Mouse (Mus musculus): ENCODE measurements around the gene Ttc25. TPM values are rescaled to one million over a fixed set of nuclear protein-coding genes. Genes with fewer than 3 reads are reported as not detected.

Gene Ttc25
- polyA plus RNA-seq, 1 experiment from 2014 or later: 0.66 TPM

- Histone ChIP-seq H3K4me1 (replicated peaks) (no peaks in the 10 kb centered on the region), H3K27me3 (no peaks in the 10 kb centered on the region), H3K4me3 (no peak overlapping the region), H3K9me3 (replicated peaks) (no peaks in the 10 kb centered on the region), H3K27ac (no peak overlapping the region), H3K36me3 (peaks cover 92% of the 10 kb centered on the region), H3K9ac (no peak overlapping the region), H3K4me2 (no peak overlapping the region)
- ATAC-seq (replicated peaks; ENCODE audit: insufficient number of reproducible peaks, insufficient read depth, low FRiP score, low read depth): no peak
- 70% methylated on average over 9 of the region's 9 CpGs for WGBS
Observed at GRCm38 (mm10) chr11:100516291-100516690, 29.1 kb upstream of the Ttc25 start.

- H3K4me1 ChIP-seq (replicated peaks): no peaks in the 10 kb centered on the region
- no peak overlapping the region for H3K27ac ChIP-seq
- H3K36me3 ChIP-seq: peaks cover 92% of the 10 kb centered on the region
- H3K9ac ChIP-seq: no peak overlapping the region
- 76% methylated on average over 5 of the region's 5 CpGs for WGBS
- H3K4me3 ChIP-seq: no peak overlapping the region
- H3K9me3 ChIP-seq (replicated peaks): no peaks in the 10 kb centered on the region
- ATAC-seq (replicated peaks; ENCODE audit: insufficient number of reproducible peaks, insufficient read depth, low FRiP score, low read depth): no peak
- no peak overlapping the region for H3K4me2 ChIP-seq
- H3K27me3 ChIP-seq: no peaks in the 10 kb centered on the region
Observed at GRCm38 (mm10) chr11:100518188-100518591, 27.2 kb upstream of the Ttc25 start.

GRCm38 (mm10) chr11:100519188-100519587 is 26.2 kb upstream of the Ttc25 start:
- no peak for ATAC-seq (replicated peaks; ENCODE audit: insufficient number of reproducible peaks, insufficient read depth, low FRiP score, low read depth)
- 79% methylated on average over 7 of the region's 7 CpGs for WGBS
- Histone ChIP-seq H3K27ac (no peak overlapping the region), H3K9me3 (replicated peaks) (no peaks in the 10 kb centered on the region), H3K36me3 (peaks cover 85% of the 10 kb centered on the region), H3K4me3 (no peak overlapping the region), H3K4me1 (replicated peaks) (0 out of 2 replicates have a peak, but pooled peaks cover 1% of the 10 kb centered on the region), H3K4me2 (no peak overlapping the region), H3K9ac (no peak overlapping the region), H3K27me3 (no peaks in the 10 kb centered on the region)

GRCm38 (mm10) chr11:100520838-100521237 is 24.6 kb upstream of the Ttc25 start:
- H3K4me2 ChIP-seq: no peak overlapping the region
- no peak overlapping the region for H3K27ac ChIP-seq
- peaks cover 68% of the 10 kb centered on the region for H3K36me3 ChIP-seq
- WGBS: 74% methylated on average over 15 of the region's 15 CpGs
- no peaks in the 10 kb centered on the region for H3K9me3 ChIP-seq (replicated peaks)
- no peak overlapping the region for H3K4me3 ChIP-seq
- no peaks in the 10 kb centered on the region for H3K27me3 ChIP-seq
- no peak overlapping the region for H3K9ac ChIP-seq
- no peak; the same call in 1 of the 2 replicates for ATAC-seq (replicated peaks; ENCODE audit: insufficient number of reproducible peaks, insufficient read depth, low FRiP score, low read depth)
- H3K4me1 ChIP-seq (replicated peaks): peaks cover 18% of the 10 kb centered on the region

- no peaks in the 10 kb centered on the region for H3K9me3 ChIP-seq (replicated peaks)
- no peak overlapping the region for H3K9ac ChIP-seq
- H3K4me1 ChIP-seq (replicated peaks): peaks cover 38% of the 10 kb centered on the region
- no peaks in the 10 kb centered on the region for H3K27me3 ChIP-seq
- 77% methylated on average over 5 of the region's 5 CpGs for WGBS
- H3K36me3 ChIP-seq: peaks cover 37% of the 10 kb centered on the region
- no peak overlapping the region for H3K27ac ChIP-seq
- H3K4me3 ChIP-seq: no peak overlapping the region
- no peak overlapping the region for H3K4me2 ChIP-seq
- no peak for ATAC-seq (replicated peaks; ENCODE audit: insufficient number of reproducible peaks, insufficient read depth, low FRiP score, low read depth)
Observed at GRCm38 (mm10) chr11:100524358-100524757, 21.0 kb upstream of the Ttc25 start.

- Histone ChIP-seq H3K4me1 (replicated peaks) (peaks cover 38% of the 10 kb centered on the region), H3K9me3 (replicated peaks) (no peaks in the 10 kb centered on the region), H3K36me3 (peaks cover 29% of the 10 kb centered on the region), H3K9ac (no peak overlapping the region), H3K27ac (0 out of 2 replicates have a peak overlapping the region, but pooled peaks have one; percentile 29), H3K4me2 (peak overlapping the region; percentile 2; the same call in 1 of the 2 replicates), H3K27me3 (no peaks in the 10 kb centered on the region), H3K4me3 (no peak overlapping the region)
- 57% methylated on average over 11 of the region's 11 CpGs for WGBS
- ATAC-seq (replicated peaks; ENCODE audit: insufficient number of reproducible peaks, insufficient read depth, low FRiP score, low read depth): no peak
Observed at GRCm38 (mm10) chr11:100524987-100525630, 20.3 kb upstream of the Ttc25 start.

GRCm38 (mm10) chr11:100526052-100526816 is 19.2 kb upstream of the Ttc25 start:
- Histone ChIP-seq H3K27me3 (no peaks in the 10 kb centered on the region), H3K9ac (peak overlapping the region; percentile 85), H3K4me1 (replicated peaks) (peaks cover 38% of the 10 kb centered on the region), H3K36me3 (peaks cover 21% of the 10 kb centered on the region), H3K4me2 (peak overlapping the region; percentile 80), H3K4me3 (peak overlapping the region; percentile 94), H3K9me3 (replicated peaks) (no peaks in the 10 kb centered on the region), H3K27ac (no peak overlapping the region)
- WGBS: 36% methylated on average over 15 of the region's 15 CpGs
- no peak for ATAC-seq (replicated peaks; ENCODE audit: insufficient number of reproducible peaks, insufficient read depth, low FRiP score, low read depth)

GRCm38 (mm10) chr11:100527066-100527457 is 18.3 kb upstream of the Ttc25 start:
- WGBS: under 1% methylated on average over 26 of the region's 26 CpGs

GRCm38 (mm10) chr11:100527458-100528374 is 17.7 kb upstream of the Ttc25 start, which contains the start of gene Acly:
Gene Acly (minus strand): TSS chr11:100528000.
- H3K4me3 ChIP-seq: peak within 1 kb of the TSS; percentile 94
- ATAC-seq (replicated peaks; ENCODE audit: insufficient number of reproducible peaks, insufficient read depth, low FRiP score, low read depth): peak; percentile 99
- WGBS: under 1% methylated on average over 54 of the region's 54 CpGs
- no peaks in the 10 kb centered on the region for H3K27me3 ChIP-seq
- H3K27ac ChIP-seq: peak within 1 kb of the TSS; percentile 91
- no peaks in the 10 kb centered on the region for H3K9me3 ChIP-seq (replicated peaks)
- H3K4me1 ChIP-seq (replicated peaks): peaks cover 38% of the 10 kb centered on the region
- peaks cover 8% of the 10 kb centered on the region for H3K36me3 ChIP-seq
- peak within 1 kb of the TSS; percentile 80 for H3K4me2 ChIP-seq
- H3K9ac ChIP-seq: peak within 1 kb of the TSS; percentile 85

More at GRCm38 (mm10) chr11:100527066-100527457, 18.3 kb upstream of the Ttc25 start:
- ATAC-seq (replicated peaks; ENCODE audit: insufficient number of reproducible peaks, insufficient read depth, low FRiP score, low read depth): peak; percentile 30
- H3K36me3 ChIP-seq: peaks cover 14% of the 10 kb centered on the region
- no peaks in the 10 kb centered on the region for H3K27me3 ChIP-seq
- peak overlapping the region; percentile 94 for H3K4me3 ChIP-seq
- H3K27ac ChIP-seq: peak overlapping the region; percentile 91
- peak overlapping the region; percentile 80 for H3K4me2 ChIP-seq
- peak overlapping the region; percentile 85 for H3K9ac ChIP-seq
- H3K4me1 ChIP-seq (replicated peaks): peaks cover 38% of the 10 kb centered on the region
- H3K9me3 ChIP-seq (replicated peaks): no peaks in the 10 kb centered on the region

GRCm38 (mm10) chr11:100528375-100529165 is 16.8 kb upstream of the Ttc25 start:
- Histone ChIP-seq H3K27me3 (no peaks in the 10 kb centered on the region), H3K4me3 (peak overlapping the region; percentile 94), H3K4me2 (peak overlapping the region; percentile 80), H3K9me3 (replicated peaks) (no peaks in the 10 kb centered on the region), H3K36me3 (no peaks in the 10 kb centered on the region; the same call in 1 of the 2 replicates), H3K9ac (peak overlapping the region; percentile 61), H3K4me1 (replicated peaks) (peaks cover 38% of the 10 kb centered on the region), H3K27ac (peak overlapping the region; percentile 91)
- WGBS: 24% methylated on average over 19 of the region's 19 CpGs
- 0 out of 2 replicates have a peak, but pooled peaks have one; percentile 0 for ATAC-seq (replicated peaks; ENCODE audit: insufficient number of reproducible peaks, insufficient read depth, low FRiP score, low read depth)
